Mouse (Mus musculus) cerebellum, adult 2 months (tissue): ENCODE results near the gene Lrp5.

Experiments used
- CTCF ChIP-seq: fragments of 200-500 bp; IDR thresholded peaks from 2 replicates; pipeline ENCODE4 v1.5.1; 2011; ENCODE audit warnings: low read depth, mild to moderate bottlenecking, control low read depth, low read length, moderate library complexity, borderline replicate concordance; ENCODE audit not compliant: insufficient read depth
- POLR2A ChIP-seq: fragments of 200-500 bp; IDR thresholded peaks from 2 replicates; pipeline ENCODE4 v1.6.1; 2011; ENCODE audit warnings: low read length, control low read depth, borderline replicate concordance; ENCODE audit not compliant: insufficient read depth

DNA sequence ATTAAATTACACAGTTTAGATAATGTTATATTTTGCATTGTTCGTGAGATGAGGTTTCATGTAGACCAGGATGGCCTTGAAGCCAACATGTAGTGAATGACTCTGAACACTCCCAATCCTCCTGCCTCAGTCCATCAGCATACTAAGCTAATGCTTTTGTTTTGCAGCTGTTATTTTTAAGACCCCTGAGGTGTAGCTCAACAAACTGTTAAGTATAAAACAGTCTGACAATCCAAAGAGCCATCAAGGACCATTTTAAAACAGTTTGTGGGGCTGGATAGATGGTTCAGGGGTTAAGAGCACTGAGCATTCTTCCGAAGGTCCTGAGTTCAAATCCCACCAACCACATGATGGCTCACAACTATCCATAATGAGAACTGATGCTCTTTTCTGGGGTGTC, 124.1 kb downstream of the Lrp5 start:
- no peak for TF ChIP-seq CTCF
- TF ChIP-seq POLR2A: no peak
